Mouse (Mus musculus): Measurements from ENCODE around the gene Mt3.

Gene Mt3

DNA sequence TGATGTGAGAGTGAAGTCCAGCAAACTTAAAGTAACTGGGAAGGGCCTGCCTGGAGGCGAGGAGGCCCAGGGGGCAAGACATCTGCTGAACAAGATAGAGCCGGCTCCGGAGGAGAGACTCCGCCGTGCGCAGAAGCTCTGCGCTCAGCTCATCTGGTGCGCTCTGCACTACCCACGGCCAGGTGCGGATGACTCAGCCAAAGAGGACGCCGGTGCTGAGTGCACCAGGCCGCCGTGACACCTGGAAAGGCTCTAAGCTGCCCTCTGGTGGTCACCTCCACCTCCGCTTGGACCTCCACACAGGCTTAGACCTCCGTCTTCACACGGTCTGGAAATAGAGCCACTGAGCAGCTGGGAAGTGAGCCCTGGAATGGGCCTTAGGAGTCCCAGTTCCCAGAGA is 34.1 kb downstream of the Mt3 start:
- peak; percentile 89 to 93 for DNase-seq

DNA sequence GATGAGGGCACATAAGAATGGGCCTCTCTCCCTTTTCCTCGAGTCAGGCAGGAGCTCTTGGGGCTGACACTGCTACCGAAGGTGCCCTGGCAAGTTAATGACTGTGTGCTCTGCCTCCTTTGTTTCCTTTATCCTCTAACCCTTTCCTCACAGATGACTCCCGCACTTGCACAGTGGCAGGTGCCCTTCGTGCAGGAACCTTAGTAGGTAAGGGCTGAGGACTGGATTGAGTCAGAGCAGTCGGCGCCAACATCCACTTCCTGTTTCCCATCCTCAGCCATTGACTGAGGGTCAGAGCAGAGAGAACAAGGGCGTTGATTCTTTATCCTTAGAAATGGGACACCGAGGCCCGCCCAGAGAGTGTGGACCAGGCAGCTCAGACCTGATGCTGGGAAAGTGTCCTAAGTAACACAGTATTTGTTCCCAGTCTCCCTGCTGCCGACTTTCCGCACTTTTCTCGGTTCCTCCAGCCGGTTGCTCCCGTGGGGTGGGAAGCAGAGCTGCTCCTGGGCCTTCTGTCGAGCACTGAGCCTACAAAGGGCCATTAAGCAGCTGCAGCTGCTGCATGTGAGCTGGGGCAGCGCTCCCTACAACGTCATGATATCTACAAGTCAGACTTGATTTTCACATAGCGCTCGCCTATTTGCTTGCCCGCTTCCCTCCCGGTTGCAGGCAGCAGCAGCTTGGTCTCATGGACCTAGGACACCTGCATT is 35.0 kb downstream of the Mt3 start:
- peak in 1 of 2 experiments; percentile 22 for DNase-seq

DNA sequence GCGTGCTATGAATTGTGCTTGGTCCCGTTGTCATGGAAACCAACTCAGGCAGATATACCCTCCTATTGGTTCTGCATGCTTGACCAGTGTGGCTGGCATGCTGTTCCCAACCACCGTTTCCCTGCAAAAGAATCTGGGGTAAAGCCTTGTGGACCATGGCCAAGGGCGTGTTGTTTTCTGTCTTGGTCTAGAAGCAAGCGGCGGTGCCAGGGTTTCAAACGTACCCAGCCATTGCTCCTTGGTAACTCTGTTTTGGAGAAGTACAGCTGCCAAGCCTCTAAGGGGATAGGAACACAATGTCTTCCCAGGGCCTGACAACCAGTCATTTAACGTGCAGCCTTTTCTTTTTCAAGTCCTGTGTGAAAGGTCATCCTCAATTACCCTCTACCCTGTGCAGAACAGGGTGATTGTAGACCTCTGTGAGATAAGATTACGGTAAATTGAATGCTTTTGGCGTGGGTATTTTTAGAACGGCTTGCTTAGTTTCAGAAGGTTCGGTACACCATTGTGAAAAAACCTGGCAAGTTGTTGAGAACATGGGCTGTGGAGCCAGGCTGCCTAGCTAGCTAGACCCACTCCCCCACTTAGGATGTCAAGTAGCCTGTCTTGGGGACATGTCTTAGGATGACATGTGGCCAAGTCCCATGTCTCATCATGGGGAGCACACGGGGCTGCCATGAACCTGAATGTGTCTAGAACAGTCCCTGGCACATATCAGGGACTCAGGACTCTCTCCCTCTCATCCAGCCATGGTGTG is 37.0 kb downstream of the Mt3 start:
- peak in 1 of 2 experiments; percentile 36 for DNase-seq

DNA sequence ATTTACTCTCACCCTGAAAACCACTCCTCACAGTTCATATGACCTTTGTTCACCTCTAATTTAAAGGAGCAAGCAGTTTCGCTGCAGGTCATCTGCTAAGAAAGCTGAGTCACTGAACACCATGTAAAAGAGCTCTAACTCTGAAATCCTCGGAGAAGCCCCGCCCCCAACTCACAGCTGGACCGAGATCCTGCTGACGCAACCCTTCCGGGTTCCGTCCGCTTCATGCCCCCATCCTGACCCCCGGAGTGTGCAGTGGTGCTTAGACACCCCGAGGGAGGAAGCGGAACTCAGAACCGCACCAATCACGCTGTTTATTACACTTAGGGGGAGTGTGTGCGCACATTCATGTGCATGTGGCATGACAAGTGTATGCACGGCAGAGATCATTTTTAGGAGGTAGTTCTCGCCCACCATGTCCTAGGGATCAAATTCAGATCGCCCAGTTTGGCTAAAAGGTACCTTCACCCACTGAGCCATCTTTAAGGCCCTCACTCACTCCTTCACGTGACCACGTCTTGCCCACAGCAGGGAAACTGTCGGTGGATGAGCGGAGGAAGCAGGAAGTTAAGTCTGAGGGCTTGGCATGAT is 38.8 kb downstream of the Mt3 start:
- peak; percentile 86 to 92 for DNase-seq

DNA sequence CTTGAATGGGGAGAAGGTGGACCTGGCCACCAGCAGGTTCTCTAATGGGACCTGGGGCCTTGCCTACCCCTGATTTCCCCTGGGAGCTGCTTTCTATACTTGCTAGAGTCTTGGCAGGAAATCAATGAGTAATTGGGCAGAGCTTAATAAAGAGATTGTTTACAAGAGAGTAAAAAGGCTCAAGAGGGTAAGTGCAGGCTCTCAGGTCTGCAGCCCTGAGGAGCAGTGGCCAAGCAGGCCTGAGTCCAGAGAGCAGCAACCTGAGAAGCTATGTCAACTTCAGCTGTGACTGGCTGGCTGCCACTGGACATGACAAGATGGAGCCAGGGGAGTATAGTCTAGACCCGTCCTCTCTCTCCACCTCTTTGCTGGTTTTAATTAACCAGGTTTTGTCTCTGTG is 40.5 kb downstream of the Mt3 start:
- DNase-seq = peak in 1 of 2 experiments; percentile 24

DNA sequence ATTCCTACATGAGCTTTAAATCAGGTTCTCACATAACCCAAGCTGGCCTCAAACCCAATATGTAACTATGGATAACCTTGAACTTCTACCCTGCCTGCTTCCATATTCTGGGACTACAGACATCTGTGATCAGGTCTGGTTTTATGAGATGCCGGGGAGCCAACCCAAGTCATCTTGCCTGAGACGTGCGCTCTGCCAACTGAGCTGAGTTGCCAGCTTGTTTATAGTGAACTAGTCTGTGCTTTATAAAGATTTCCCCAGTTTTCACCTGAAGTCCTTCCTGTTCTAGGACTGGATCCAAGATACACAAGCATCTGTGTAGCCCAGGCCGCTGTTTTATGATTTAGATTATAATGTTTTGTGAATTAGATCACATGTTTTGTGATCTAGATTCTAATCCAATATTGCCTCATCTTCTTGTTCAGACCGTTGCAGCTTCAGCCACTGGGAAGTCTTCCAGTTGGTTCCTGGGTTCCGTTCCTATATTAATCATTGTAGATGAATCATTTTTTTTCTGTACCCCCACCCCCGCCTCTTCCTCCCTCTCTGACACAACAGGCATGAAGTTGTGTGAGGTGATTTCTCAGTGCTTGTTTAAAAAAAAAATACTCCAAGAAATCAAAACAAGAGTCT is 42.3 kb downstream of the Mt3 start:
- no peak for DNase-seq

DNA sequence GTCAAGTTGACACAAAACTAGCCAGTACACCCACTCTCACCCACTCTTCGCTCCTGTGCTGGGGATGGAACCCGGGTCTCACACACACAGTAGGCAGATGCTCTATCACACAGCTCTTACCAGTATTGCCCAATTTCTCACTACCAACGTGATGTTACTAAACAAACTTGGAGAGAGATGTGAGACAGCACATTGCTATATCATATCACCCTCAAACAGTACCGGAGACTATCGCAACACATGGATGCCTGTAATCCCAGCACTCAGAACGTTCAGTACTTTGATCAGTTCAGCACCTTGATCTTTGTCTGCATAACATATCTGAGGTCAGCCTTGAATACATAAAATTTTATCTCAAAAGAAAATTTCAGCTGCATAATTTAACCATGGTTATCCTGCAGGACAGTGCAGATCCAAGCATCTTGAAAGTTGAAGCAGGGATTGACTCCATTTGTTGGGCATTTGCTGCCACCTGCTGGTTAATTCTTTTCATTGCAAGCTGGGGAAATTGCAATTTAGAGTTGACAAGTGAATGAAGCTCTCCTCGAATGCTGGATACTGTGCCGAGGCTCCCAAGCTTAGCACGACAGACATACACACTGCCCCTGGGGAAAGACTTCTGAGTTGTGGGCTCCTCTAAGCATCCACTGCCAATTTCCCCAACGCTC is 46.9 kb downstream of the Mt3 start:
- DNase-seq = peak; percentile 64 to 73
